Mouse (Mus musculus) cerebellum, adult (tissue): ENCODE measurements around the gene Mettl1.
A peak's percentile ranks its signal among the peaks of the same experiment; 100 is the strongest.

Experiments used
- ATAC-seq: cut with Nextera tagmentation; 2 replicates; pipeline ENCODE4 v1.9.2; 2017; ENCODE audit warnings: mild to moderate bottlenecking, moderate library complexity, mixed read lengths; ENCODE audit not compliant: insufficient number of reproducible peaks, low FRiP score, low TSS enrichment

Mettl1 gene

GRCm38 (mm10) chr10:127041274-127041766, at the start of gene Mettl1, which contains the start of gene Eef1akmt3:
Gene Mettl1, plus strand, starts transcription at chr10:127041414.
Gene Eef1akmt3, minus strand, starts transcription at chr10:127041513.
- peak; percentile 43; the same call in 1 of the 2 replicates for ATAC-seq

- ATAC-seq, result no peak
Observed at GRCm38 (mm10) chr10:126991676-126992075, 49.5 kb upstream of the Mettl1 start.

- ATAC-seq, result no peak
Observed at GRCm38 (mm10) chr10:126993621-126994020, 47.6 kb upstream of the Mettl1 start.

- no peak for ATAC-seq
Observed at GRCm38 (mm10) chr10:126997340-126998113, 43.7 kb upstream of the Mettl1 start.

GRCm38 (mm10) chr10:127000529-127000928, 40.7 kb upstream of the Mettl1 start, which contains the start of gene Avil:
Gene Avil, plus strand, starts transcription at chr10:127000709.
- ATAC-seq, result no peak

GRCm38 (mm10) chr10:127001297-127001696, 39.9 kb upstream of the Mettl1 start:
- ATAC-seq, result no peak

GRCm38 (mm10) chr10:127002056-127002455, 39.2 kb upstream of the Mettl1 start:
- ATAC-seq, result no peak

GRCm38 (mm10) chr10:127002765-127003164, 38.4 kb upstream of the Mettl1 start:
- ATAC-seq, result no peak

- ATAC-seq, result no peak
Observed at GRCm38 (mm10) chr10:127003334-127003733, 37.9 kb upstream of the Mettl1 start.

GRCm38 (mm10) chr10:127003806-127004205, 37.4 kb upstream of the Mettl1 start:
- no peak for ATAC-seq

- no peak for ATAC-seq
Observed at GRCm38 (mm10) chr10:127016488-127016887, 24.7 kb upstream of the Mettl1 start.

- ATAC-seq, result no peak
Observed at GRCm38 (mm10) chr10:127017071-127017470, 24.1 kb upstream of the Mettl1 start.

GRCm38 (mm10) chr10:127018422-127018821, 22.8 kb upstream of the Mettl1 start:
- no peak for ATAC-seq

- peak; percentile 72 for ATAC-seq
Observed at GRCm38 (mm10) chr10:127030336-127031296, 10.6 kb upstream of the Mettl1 start, which contains the start of gene Tsfm. Gene Tsfm, minus strand, starts transcription at chr10:127030840.

- no peak for ATAC-seq
Observed at GRCm38 (mm10) chr10:127033301-127033741, 7.9 kb upstream of the Mettl1 start.

- ATAC-seq, result no peak
Observed at GRCm38 (mm10) chr10:127036273-127036672, 4.9 kb upstream of the Mettl1 start.

- ATAC-seq, result no peak
Observed at GRCm38 (mm10) chr10:127037641-127038040, 3.6 kb upstream of the Mettl1 start.

GRCm38 (mm10) chr10:127040569-127041214, 522 bp upstream of the Mettl1 start:
- no peak for ATAC-seq

GRCm38 (mm10) chr10:127041774-127042338, 642 bp downstream of the Mettl1 start:
- peak; percentile 81 for ATAC-seq
